Mouse (Mus musculus) T-helper 17 cell (primary cell): ENCODE results near the gene Setd4.

ENCODE experiments used
- in situ Hi-C, 2 experiments: fragments of 300-600 bp; cut with MboI, MseI; formaldehyde crosslinking; loops; 1 replicate in 1 of 2; 2 replicates in 1 of 2; pipeline ENCODE4 v1.15.1; 2025; ENCODE audit warnings: high pct_unique_total_duplicates in 2 of 2

Gene Setd4

DNA sequence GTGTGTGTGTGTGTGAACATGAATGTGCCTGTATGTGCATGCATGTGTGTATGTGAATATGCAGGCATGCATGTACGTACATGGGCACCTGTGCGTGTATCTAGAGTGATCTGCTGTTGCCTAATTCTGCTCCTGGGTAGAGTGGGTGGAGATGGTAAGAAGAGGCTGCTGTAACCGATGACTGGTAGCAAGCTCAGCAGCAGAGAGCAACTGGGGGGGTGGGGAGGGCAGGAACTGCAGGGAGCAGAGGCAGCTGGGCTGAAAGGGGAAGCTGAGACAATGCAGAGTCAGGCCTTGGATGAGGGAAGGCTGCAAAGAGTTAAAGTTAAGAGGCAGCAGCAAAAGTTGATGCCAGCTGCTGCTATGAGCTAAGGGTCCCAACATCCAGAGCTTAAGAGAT, 56.7 kb downstream of the Setd4 start:
- in situ Hi-C loops: loop anchor here (10.0 kb wide), 3 partner anchors 202 to 992 kb away; no protein-coding TSS in a partner anchor

- in situ Hi-C loops: loop anchor here (10.0 kb wide), 3 partner anchors 202 to 992 kb away; no protein-coding TSS in a partner anchor
Observed at GRCm38 (mm10) chr16:93546354-93546965, 57.4 kb downstream of the Setd4 start.

- in situ Hi-C loops: loop anchor here (10.0 kb wide), 3 partner anchors 200 to 990 kb away; no protein-coding TSS in a partner anchor
Observed at GRCm38 (mm10) chr16:93544931-93545330, 58.9 kb downstream of the Setd4 start.

GRCm38 (mm10) chr16:93543704-93544103, 60.2 kb downstream of the Setd4 start:
- in situ Hi-C loops: loop anchor here (10.0 kb wide), 3 partner anchors 199 to 989 kb away; no protein-coding TSS in a partner anchor

- in situ Hi-C loops: loop anchor here (10.0 kb wide), 4 partner anchors 195 to 985 kb away; no protein-coding TSS in a partner anchor
Observed at GRCm38 (mm10) chr16:93539891-93540290, 64.0 kb downstream of the Setd4 start.

- in situ Hi-C loops: loop anchor here in 1 of 2 experiments (10.0 kb wide), 1 partner anchor 471 kb away; no protein-coding TSS in a partner anchor
Observed at GRCm38 (mm10) chr16:93535151-93535853, 68.6 kb downstream of the Setd4 start.
